Mouse (Mus musculus): ENCODE data around the gene Zfp12.
A peak's percentile ranks its signal among the peaks of the same experiment; 100 is the strongest.

The Zfp12 gene

DNA sequence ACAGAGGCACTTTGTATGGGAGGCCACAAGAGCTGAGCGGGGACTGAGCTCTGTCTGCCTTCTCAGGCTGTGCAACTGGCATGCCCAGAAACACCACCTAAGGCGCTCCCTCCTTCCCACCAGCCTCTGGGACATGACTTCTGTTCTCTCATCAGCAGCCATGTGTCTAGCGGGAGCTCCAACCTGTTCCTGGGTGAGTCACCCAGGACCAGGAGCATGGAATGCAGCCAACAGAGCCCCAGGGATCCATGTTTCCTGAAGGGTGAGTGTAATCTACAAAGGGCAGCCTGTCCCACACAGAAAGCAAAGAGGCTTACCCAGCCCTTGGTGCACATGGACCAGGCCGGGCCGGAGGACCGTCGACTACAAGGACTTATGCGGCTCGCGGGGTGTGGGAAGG lies 29.7 kb downstream of the Zfp12 start:
- no peak for DNase-seq (ENCODE audit: extremely low read depth, low read depth, low spot score)

DNA sequence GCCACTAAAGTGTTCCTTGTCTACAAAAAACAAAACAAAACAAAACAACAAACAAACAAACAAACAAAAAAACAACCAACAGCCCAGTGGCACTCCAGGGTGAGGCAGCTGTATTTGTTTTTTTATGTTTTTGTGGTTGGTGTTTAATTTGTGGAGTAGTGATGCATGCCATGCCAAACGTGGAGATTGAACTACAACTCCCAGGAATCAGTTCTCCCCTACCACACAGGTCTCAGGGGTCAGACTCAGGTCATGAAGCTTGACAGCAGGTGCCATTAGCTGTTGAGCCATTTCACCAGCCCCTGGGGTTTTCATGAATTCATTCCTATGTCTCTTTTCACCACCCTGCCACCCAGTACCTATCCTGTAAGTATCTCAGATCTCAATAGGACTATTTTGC lies 30.4 kb downstream of the Zfp12 start:
- no peak for DNase-seq (ENCODE audit: extremely low read depth, low read depth, low spot score)

DNA sequence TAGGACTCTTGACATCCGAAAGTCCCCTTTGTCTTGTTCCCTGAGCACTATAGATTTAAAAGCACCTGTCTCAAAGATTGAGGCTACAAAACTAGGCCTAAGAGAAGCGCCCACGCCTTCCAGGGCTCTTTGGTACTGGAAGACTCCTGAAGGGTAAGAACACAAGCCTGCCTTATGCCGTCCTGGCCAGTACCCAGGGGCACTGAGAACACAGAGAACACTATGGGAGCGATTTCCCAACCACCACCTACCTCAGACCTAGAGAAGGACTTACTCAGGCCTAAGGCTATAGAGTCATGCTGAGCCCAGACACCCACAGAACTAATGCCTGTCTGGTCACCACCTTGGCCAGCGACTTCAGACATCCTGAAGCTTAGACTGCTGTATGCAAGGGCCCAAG lies 31.8 kb downstream of the Zfp12 start:
- DNase-seq (ENCODE audit: extremely low read depth, low read depth, low spot score): peak; percentile 100

DNA sequence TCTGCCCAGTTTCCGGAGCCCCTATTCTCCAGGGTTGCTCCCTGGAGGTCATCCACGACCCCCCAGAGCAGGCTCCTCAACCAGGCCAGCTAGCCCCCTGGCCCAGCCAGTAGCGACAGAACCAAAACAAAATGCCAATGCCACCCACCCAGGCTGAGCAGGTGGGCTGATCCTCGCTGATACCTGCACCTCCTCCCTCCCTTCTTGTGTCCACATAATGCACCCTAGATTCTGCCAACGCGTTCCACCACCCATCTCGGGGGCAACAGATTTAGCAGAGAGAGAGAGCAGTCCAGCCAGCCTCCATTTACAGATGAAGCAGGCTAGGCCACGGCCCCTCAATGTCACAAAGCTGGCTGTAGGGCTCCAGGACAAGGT lies 34.0 kb downstream of the Zfp12 start:
- no peak for DNase-seq (ENCODE audit: extremely low read depth, low read depth, low spot score)

DNA sequence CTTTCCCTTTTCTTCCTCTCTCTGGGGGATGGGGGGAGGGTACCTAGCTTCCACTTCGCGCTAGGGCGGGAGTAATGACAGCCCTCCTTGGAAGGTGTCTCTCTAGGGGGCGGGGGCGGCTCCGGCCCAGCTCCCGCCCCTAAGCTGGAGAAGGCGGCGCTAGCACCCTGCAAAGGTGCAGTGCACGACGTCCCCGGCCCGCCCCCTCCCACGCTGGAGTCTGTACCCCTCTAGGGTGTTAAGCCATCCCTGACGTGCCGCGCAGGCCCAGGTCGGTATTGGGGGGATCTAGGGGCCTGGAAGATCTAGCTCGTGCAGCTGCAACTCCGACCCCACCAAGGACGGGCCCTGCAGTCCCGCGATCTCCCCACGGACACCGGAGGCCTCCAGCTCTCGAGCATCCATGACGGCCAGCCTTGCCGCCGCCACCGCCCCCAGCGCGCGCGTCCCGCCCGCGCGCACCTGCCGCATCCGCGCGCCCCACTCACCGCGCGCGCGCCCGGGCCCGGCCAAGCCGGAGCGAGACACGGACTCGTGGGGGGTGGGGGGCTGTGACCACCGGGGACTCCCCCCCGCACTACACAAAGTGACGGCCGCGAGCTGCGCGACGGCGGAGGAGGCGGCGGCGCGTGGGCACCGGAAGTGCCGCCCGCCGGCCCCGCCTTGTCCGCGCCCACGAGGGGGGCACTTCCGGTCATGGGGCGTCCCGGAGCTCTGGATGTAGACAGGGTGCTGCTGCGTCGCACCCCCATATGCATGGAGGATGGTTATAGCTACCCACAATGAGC lies 34.6 kb downstream of the Zfp12 start, which contains the start of gene Zfp316:
TSS of gene Zfp316 (minus strand) at position 660 of the 788 bp plus-strand sequence.
- no peak for DNase-seq (ENCODE audit: extremely low read depth, low read depth, low spot score)

DNA sequence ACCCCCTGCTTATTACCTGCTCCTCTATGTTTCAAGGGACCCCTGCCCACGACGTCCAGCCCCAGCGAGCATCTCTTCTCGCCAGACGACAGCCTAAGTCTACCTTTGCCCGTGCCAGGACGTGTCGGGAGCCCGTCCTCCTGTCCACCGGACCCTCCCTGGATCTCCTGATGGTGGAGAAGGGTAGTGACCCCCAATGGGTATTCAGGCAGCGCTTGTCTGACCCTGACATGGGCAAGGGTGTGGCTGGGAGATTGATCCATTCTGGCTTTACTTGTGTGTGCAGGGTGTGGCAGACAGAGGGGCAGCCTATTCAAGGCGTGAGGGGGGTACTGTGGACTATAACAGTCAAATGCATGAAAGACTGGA lies 35.2 kb downstream of the Zfp12 start:
- DNase-seq (ENCODE audit: extremely low read depth, low read depth, low spot score): no peak

DNA sequence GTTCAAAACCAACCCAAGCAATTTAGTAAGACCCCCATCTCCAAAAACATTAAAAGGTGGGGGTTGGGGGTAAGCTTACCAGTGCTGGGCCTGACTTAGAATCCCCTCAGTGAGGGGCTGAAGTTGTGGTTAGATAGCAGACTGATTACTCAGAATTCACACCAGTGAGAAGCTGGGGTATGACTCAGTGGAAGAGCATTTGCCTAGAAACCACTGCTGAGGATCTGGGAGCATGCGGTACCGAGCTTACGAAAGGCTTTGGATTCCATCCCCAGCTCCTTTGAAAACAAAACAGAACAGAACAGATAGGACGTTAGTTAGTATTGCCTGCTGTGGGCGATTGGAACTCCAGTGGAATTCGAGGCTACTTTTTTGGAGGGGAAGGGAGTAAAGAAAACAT lies 36.7 kb downstream of the Zfp12 start:
- no peak for DNase-seq (ENCODE audit: extremely low read depth, low read depth, low spot score)

DNA sequence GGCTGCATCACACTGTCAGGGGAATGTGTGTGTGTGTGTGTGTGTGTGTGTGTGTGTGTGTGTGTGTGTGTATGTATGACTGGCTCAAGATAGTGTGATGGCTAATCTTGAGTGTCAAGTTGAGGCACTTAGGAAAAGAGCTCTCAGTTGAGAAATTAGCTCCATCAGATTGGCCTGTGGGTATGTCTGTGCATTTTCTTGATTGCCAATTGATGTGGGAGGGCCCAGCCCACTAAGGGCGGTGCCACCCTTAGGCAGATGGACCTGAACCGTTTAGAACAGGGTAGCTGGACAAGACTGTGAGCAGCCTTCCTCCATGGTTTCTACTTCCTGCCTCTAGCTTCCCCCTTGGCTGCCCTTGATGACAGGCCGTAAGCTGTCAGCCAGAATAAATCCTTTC lies 37.1 kb downstream of the Zfp12 start:
- peak; percentile 89 for DNase-seq (ENCODE audit: extremely low read depth, low read depth, low spot score)

DNA sequence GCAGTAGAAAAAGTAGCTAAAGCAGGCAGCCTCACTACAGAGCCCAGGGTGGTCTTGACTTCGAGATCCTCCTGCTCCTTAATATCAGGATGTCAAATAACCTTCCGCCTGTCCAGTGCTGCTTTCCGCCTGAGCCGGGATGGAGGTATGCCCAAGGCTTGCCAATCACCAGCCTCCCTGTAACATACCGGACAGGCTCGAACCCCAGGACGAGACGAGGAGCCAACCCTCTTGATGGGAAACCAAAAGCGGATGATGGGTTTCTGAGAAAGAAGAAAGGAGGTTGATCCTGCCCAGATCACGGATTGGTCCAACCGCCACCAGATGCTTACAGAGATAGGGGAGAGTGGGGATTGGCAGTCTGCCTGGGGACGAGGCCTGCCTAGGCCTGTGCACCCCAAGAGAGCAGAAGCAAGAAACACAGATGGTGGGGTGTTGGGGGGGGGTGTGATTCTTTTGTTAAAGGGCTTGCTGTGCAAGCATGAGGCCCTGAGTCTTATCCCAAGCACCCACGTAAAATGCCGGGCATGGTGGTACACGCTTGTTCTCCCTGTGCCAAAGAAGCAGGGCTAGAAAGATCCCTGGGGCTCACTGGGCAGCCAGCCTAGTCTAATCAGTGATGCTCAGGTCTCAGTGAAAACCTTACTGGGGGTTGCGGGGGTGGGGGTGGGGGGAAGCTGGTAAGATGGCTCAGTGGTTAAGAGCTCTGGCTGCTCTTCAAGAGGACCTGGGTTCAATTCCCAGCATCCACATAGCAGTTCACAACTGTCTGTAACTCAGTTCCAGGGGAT lies 37.8 kb downstream of the Zfp12 start:
- DNase-seq (ENCODE audit: extremely low read depth, low read depth, low spot score): peak; percentile 88

DNA sequence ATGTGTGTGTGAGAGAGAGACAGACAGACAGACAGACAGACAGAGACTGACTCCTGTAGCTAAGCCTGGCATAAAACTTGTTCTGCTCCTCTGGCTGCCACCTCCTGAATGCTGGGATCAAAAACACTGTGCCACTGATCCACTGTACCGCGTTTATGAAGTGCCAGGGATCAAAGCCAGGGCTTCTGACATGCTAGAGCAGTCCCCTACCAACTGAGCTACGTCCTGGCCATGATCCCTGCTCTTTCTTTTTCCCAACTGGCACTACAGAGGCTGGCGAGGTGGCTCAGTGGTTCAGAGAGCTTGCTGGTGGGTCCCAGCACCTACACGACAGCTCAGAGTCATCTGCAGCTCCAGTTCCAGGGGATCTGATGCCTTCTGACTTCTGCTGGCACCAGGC lies 40.8 kb downstream of the Zfp12 start:
- DNase-seq (ENCODE audit: extremely low read depth, low read depth, low spot score): no peak

DNA sequence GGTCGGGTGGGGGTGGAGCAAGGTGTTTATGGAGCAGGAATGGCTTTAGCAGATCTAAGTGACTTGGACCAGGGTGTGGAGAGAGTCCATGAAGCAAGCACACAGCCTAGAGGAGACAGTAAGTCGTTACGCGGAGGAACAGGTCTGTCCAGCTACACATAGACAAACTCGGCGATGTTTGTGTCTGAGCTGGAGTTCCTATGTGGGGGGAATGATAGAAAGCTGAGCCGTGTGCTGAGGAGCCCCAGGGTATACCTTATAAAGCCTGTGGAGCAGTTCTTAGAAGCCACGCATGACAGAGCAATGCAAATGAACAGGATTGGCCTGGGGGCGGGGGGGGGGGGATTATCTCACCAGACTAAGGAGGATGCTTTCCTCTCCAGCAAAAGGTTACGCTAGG lies 44.3 kb downstream of the Zfp12 start:
- DNase-seq (ENCODE audit: extremely low read depth, low read depth, low spot score): no peak

DNA sequence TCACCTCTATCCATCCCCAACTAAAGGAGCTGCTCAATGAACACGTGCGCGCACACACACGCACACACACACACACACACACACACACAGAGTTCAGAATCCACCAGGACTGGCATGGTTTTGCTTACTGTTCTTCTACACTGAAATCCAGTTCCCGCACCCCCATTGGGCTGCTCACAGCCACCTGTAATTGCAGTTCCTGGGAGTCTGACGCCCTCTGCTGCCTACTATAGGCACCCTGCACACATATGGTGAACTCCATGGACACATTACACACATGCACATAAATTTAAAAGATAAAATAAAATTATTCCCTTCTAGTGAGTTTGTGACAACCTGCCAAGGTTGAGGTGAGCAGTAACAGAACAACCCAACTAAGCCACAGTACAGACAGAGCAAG lies 49.8 kb downstream of the Zfp12 start:
- no peak for DNase-seq (ENCODE audit: extremely low read depth, low read depth, low spot score)

DNA sequence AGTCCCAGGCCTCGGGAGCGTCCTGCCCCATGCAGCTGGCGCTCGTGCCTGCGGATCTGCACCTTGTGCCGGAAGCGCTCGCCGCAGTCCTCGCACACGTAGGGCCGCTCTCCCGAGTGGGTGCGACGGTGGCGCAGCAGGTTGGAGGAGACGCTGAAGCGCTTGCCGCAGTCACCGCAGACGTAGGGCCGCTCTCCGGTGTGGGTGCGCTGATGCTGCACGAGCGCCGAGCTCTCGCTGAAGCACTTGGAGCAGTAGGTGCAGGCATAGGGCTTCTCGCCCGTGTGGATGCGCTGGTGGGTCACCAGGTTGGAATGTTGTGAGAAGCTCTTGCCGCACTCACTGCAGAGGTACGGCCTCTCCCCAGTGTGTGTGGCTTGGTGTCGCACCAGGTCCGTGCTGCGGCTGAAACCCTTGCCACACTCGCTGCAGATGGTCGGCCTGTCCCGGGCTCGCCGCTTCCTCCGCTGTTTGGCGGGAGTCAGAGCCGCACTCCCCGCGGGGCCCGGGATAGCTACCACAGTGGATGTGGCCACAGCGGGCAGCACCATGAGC lies 52.9 kb downstream of the Zfp12 start:
- DNase-seq (ENCODE audit: extremely low read depth, low read depth, low spot score): no peak

DNA sequence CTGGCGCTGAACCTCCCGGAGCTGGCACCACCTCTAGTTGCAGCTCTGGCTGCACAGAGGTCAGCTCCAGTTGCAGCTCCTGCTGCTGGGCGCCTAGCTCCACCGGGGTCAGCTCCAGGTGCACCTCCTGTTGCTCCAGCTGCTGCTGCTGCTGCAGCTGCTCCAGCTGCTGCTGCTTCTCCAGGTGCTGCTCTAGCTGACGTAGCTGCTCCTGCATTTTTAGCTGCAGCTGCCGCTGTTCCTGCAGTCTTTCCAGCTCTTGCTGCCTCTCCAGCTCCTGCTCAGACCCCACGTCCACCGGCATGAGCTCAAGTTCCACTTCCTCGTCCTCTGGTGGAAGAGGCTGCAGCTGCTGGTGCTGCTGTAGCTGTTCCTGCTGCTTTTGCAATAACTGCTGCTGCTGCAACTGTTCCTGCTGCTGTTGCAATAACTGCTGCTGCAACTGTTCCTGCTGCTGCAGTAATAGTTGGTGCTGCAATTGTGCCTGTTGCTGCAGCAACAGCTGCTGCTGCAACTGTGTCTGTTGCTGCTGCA lies 53.5 kb downstream of the Zfp12 start:
- DNase-seq (ENCODE audit: extremely low read depth, low read depth, low spot score): no peak

DNA sequence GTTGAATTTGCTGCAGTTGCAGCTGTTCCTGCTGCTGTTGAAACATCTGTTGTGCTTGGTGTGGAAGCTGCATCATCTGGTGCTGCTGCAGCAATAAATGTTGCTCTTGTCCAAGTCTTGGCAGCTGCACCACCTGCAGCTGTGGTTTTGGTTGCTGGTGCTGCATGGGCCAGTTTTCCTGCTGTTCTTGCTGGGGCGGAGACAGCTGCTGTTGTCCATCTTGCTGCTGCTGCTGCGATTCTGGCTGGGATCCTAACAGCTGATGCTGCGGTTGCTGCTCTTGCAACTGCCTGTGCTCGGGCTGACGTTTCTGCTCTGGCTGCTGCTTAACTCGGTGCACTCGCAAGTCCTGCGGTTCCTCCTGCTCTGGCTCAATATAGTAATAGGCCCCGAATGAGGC lies 54.3 kb downstream of the Zfp12 start:
- DNase-seq (ENCODE audit: extremely low read depth, low read depth, low spot score): no peak

DNA sequence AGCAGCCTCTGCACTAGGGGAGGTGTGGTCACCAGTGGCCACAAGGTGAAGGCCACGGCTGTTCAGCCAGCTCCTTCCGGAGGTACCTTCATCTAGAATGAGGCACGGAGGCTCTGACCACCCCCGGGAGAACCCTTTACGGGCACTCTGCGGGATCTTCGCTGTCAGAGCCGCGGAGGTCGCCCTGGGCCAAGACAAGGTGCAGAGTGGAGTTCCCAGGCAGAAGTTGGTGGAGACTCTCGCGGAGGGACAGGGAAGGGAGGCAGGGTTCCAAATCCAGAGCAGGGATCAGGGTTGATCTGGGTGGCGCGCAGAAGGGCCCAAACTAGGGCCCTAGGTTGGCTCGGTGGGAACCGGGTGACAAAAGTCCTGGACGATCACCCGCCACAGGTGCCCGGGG lies 57.9 kb downstream of the Zfp12 start:
- no peak for DNase-seq (ENCODE audit: extremely low read depth, low read depth, low spot score)

DNA sequence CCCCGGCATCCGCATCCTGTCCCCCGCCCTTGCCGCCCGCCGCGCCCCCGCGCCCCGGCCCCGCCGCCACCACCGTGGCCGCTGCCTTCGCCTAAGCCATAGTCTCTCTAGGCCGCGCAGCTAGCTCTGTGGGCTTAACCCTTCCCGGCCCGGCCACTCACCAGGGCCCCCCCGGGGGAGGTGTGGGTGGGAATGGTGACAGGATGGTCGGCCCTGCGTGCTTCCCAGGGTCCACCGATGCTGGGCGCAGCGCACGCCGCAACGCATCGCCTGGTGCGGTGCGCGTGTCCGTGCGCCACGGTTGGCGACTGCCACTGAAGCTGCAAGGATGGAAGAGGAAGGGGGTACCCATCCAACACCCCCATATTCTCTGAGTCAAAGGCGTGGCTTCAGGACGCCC lies 58.4 kb downstream of the Zfp12 start, which contains the start of gene Zfp853:
TSS of gene Zfp853 (minus strand) at position 220 of the 400 bp plus-strand sequence.
- DNase-seq (ENCODE audit: extremely low read depth, low read depth, low spot score): no peak

DNA sequence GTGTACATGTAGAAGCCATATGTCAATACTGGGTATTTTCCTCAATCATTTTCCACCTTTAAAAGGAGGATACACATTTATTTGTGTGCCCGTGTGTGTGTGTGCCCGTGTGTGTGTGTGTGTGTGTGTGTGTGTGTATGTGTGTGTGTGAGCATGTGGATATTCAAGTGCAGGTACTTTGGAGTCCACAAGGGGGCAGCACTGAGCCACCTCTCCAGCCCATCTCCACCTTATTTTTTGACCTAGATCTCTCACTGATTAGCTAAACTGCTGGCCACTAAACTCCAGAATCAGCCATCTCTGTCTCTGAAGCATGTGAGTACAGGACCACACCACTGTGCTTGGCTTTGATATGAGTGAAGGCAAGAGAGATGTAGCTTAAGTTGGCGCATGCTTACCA lies 59.9 kb downstream of the Zfp12 start:
- DNase-seq (ENCODE audit: extremely low read depth, low read depth, low spot score): no peak

DNA sequence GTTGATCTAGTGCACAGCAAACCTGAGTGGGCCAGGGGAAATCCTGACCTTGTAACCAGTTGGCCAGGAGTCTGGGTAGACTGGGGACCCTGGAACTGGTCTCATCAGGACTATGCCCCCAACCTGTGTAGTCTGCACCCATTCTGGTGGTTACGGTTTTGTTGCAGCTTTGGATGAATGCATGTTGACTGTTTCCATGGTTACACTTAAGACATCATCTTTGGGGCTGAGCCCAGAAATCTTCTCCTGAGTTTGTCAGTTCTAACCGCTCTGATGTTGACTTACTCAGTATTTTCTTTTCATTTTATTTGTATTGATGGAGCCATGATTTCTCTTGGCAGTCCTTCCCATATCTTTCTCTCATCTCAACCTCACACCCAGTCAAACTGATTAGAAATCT lies 60.4 kb downstream of the Zfp12 start:
- DNase-seq (ENCODE audit: extremely low read depth, low read depth, low spot score): no peak

DNA sequence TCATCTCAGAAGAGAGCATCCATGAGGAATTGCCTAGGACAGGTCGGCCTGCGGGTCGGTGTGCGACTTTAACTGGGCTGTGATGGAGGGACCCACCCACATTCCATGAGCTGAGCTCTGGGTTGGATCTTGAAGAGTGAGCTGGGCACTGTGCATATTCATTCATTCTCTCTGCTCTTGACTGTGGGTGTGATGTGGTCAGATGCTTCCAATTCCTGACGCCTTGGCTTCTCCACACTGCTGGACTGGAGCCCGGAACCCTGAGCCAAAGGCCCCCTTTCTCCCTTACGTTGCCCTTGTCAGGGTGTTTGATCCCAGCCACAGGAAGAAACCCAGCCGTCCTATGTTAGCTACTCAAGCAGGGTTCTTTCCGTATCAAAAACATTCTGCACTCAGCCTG lies 63.0 kb downstream of the Zfp12 start:
- DNase-seq (ENCODE audit: extremely low read depth, low read depth, low spot score): no peak

DNA sequence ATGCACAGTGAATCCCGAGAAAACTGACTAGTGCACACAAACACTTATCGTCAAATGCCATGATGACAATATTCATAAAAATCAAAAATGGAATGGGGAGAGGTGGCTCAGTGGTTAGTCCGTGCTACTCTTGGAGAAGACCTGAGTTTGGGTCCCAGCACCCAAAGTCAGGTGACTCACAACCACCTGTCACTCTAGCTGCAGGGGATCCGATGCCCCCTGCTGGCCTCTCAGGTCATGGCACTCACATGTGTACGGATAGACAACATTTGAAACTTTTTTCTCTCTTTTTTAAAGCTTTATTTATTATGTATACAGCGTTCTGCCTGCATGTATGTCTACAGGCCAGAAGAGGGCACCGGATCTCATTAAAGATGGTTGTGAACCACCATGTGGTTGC lies 63.4 kb downstream of the Zfp12 start:
- no peak for DNase-seq (ENCODE audit: extremely low read depth, low read depth, low spot score)

All from fat pad, adult 2 months (tissue).